Mouse (Mus musculus) neural tube, embryonic 12.5 days (tissue): ENCODE data around the gene Ccdc146. TPM values are rescaled to one million over a fixed set of nuclear protein-coding genes. Genes with fewer than 3 reads are reported as not detected.
A peak's percentile ranks its signal among the peaks of the same experiment; 100 is the strongest.
"Not testable (repeated sequence)": the region's sequence is repeated elsewhere in the genome, so short reads cannot be mapped to it uniquely, and the experiment has no call there.

Experiments
- ATAC-seq: fragments of 200-750 bp; cut with Nextera tagmentation; 2 replicates; pipeline ENCODE4 v1.8.0; 2017; ENCODE audit warnings: low read depth, mild to moderate bottlenecking, moderate TSS enrichment, moderate library complexity; ENCODE audit not compliant: low FRiP score
- H3K27ac ChIP-seq: fragments of 300-500 bp; sonication (generic); 2 replicates; pipeline ENCODE4 v1.5.1; 2016
- H3K27me3 ChIP-seq: fragments of 300-500 bp; sonication (generic); replicated peaks from 2 replicates; pipeline ENCODE4 v1.6.1; 2016; ENCODE audit warnings: mild to moderate bottlenecking
- H3K36me3 ChIP-seq: fragments of 300-500 bp; sonication (generic); 2 replicates; pipeline ENCODE4 v1.6.1; 2016; ENCODE audit warnings: mild to moderate bottlenecking
- H3K4me1 ChIP-seq: fragments of 300-500 bp; sonication (generic); 2 replicates; pipeline ENCODE4 v1.6.1; 2016
- H3K4me2 ChIP-seq: fragments of 300-500 bp; sonication (generic); replicated peaks from 2 replicates; pipeline ENCODE4 v1.6.1; 2016; ENCODE audit warnings: mild to moderate bottlenecking
- H3K4me3 ChIP-seq: fragments of 300-500 bp; sonication (generic); 2 replicates; pipeline ENCODE4 v1.5.1; 2016
- H3K9ac ChIP-seq: fragments of 300-500 bp; sonication (generic); 2 replicates; pipeline ENCODE4 v1.6.1; 2016; ENCODE audit warnings: mild to moderate bottlenecking
- H3K9me3 ChIP-seq: fragments of 300-500 bp; sonication (generic); 2 replicates; pipeline ENCODE4 v1.6.1; 2016; ENCODE audit warnings: mild to moderate bottlenecking
- WGBS: fragments of 180-500 bp; shearing (Covaris S2); methylation state at CpG from one replicate; pipeline ENCODE4 v1.1.7; 2016; 5-methylcytosine and 5-hydroxymethylcytosine counted together
- polyA plus RNA-seq: library from polyadenylated mRNA; unstranded; fragments of >200 nt; fragmentation: Nextera tagmentation; extraction: Ambion mirVana; gene quantifications from 2 replicates; pipeline ENCODE4 v1.2.1, GENCODE M21; 2016

Ccdc146 gene
- polyA plus RNA-seq, 1 experiment from 2014 or later, result 0.30 TPM

DNA sequence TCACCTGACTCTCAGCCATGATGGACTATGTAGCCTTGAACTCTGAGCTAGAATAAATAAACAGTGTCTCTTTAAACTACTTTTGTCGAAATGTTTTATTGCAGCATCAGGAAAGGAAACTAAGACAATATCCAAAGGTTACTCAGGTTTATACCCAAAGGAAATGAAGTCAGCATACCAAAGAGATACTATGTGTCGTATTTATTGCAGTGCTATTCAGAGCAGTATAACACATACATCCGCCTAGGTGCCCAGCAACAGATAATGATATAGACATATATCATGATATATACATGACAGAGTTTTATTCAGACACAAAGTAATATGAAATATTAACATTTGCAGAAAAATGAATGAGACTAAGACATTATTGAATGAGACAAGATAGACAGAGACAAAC is 61.1 kb downstream of the Ccdc146 start:
- no peak overlapping the region for H3K27ac ChIP-seq

DNA sequence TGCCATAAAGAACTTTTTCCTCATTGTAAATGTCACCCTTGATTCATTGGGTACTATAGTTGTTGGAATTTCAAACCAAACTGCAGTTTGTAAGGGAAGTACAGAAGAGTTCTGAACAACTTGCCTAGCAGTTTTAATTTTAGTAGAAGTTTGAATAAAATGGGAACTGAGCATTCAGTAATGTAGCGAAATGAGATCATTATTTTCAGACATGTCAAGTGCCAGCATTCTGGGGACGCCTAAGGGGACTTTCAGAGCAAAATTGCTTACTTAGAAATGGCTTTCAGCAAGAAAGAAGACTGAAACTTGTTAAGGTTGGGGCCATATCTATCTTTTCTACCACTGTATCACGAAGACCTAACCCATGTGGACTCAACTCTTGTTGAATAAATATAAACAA is 65.8 kb downstream of the Ccdc146 start:
- Histone ChIP-seq H3K4me3 (no peak overlapping the region), H3K36me3 (no peaks in the 10 kb centered on the region), H3K9me3 (no peaks in the 10 kb centered on the region), H3K4me2 (no peak overlapping the region), H3K27ac (no peak overlapping the region), H3K4me1 (peaks cover 7% of the 10 kb centered on the region), H3K27me3 (no peaks in the 10 kb centered on the region), H3K9ac (no peak overlapping the region)
- no peak for ATAC-seq
- 80% methylated on average over 3 of the region's 3 CpGs for WGBS

More for the DNA sequence above, 61.1 kb downstream of the Ccdc146 start:
- H3K9me3 ChIP-seq, result no peaks in the 10 kb centered on the region
- 85% methylated on average over 3 of the region's 3 CpGs for WGBS
- no peak overlapping the region for H3K4me2 ChIP-seq
- no peak overlapping the region for H3K4me3 ChIP-seq
- H3K36me3 ChIP-seq, result no peaks in the 10 kb centered on the region
- no peaks in the 10 kb centered on the region for H3K4me1 ChIP-seq
- H3K27me3 ChIP-seq, result no peaks in the 10 kb centered on the region
- ATAC-seq, result no peak
- H3K9ac ChIP-seq, result no peak overlapping the region

DNA sequence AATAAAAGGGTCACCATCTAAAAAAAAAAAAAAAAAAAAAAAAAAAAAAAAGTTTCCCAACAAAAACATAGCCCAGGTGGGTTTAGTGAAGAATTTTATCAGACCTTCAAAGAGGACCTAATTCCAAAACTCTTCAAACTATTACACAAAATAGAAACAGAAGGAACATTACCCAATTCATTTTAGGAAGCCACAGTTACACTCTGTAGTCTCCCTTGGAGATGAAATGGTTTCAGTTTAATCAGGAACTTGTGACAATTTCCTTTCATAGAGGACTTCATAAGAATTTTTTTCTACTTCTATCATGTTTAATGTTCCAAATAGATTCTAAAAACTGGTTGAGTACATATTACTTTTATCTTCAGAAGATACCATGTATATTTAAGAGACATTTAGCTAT is 72.8 kb downstream of the Ccdc146 start:
- H3K4me3 ChIP-seq, result no peak overlapping the region
- no peaks in the 10 kb centered on the region for H3K27me3 ChIP-seq
- no peak for ATAC-seq
- H3K4me1 ChIP-seq, result peaks cover 7% of the 10 kb centered on the region
- no peaks in the 10 kb centered on the region for H3K36me3 ChIP-seq
- no peak overlapping the region for H3K4me2 ChIP-seq
- H3K9me3 ChIP-seq, result no peaks in the 10 kb centered on the region
- no peak overlapping the region for H3K27ac ChIP-seq
- H3K9ac ChIP-seq, result no peak overlapping the region

DNA sequence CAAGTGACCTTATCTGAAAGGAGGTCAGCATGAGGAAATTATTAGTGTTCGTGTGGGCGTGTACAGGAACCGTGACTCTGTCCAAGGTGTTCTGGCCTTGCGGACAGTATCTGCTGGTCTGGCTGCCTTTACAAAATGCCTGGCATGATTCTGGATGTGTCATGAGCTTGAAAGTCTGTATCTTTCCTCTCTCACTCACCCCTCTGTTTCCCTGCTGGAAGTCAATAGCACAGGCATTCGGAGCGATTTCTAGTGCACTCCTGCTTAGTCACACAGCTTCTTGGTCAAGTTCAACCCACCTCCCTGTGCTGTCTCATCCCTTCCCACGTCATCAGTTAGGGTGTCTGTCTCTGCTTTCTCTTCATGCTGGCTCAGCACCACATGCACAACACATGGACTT is 76.1 kb downstream of the Ccdc146 start:
- no peaks in the 10 kb centered on the region for H3K27me3 ChIP-seq
- no peak for ATAC-seq
- no peak overlapping the region for H3K9ac ChIP-seq
- no peak overlapping the region for H3K4me3 ChIP-seq
- H3K9me3 ChIP-seq, result no peaks in the 10 kb centered on the region
- WGBS, result 91% methylated on average over 7 of the region's 7 CpGs
- no peak overlapping the region for H3K4me2 ChIP-seq
- no peaks in the 10 kb centered on the region for H3K36me3 ChIP-seq
- H3K4me1 ChIP-seq, result no peaks in the 10 kb centered on the region
- H3K27ac ChIP-seq, result no peak overlapping the region

DNA sequence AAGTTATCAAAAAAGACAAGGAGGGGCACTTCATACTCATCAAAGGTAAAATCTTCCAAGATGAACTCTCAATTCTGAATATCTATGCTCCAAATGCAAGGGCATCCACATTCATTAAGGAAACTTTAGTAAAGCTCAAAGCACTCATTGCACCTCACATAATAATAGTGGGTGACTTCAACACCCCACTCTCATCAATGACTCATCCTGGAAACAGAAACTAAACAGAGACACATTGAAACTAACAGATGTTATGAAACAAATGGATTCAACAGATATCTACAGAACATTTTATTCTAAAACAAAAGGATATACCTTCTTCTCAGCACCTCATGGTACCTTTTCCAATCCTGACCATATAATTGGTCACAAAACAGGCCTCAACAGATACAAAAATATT is 82.2 kb downstream of the Ccdc146 start:
- H3K4me2 ChIP-seq, H3K9me3 ChIP-seq, H3K27ac ChIP-seq, H3K27me3 ChIP-seq, H3K9ac ChIP-seq, H3K4me3 ChIP-seq, H3K4me1 ChIP-seq, ATAC-seq, H3K36me3 ChIP-seq: not testable (repeated sequence)

DNA sequence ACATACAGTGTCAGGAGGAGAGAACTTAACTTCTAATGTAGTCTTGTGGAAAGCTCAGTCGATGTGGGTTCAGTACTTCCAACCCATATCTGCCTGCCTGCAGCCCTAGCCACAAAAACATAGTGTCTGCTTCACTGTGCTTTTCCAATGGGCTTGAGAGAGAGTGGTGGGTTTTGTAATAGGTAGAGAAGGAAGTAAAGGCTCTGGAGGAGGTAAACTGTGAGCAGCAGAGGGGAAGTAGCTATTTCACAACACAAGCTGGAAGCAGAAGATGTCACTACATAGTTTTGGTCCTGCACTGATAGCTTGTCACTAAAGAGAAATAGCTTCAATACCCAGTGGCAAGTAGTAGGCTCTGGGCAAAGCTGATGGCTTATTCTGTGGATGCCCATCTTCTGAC is 92.4 kb downstream of the Ccdc146 start:
- no peaks in the 10 kb centered on the region for H3K9me3 ChIP-seq
- H3K27me3 ChIP-seq, result no peaks in the 10 kb centered on the region
- no peak for ATAC-seq
- H3K4me1 ChIP-seq, result peaks cover 10% of the 10 kb centered on the region
- no peak overlapping the region for H3K27ac ChIP-seq
- 79% methylated on average over 1 of the region's 1 CpGs for WGBS
- no peaks in the 10 kb centered on the region for H3K36me3 ChIP-seq
- H3K9ac ChIP-seq, result no peak overlapping the region
- H3K4me3 ChIP-seq, result no peak overlapping the region
- H3K4me2 ChIP-seq, result no peak overlapping the region

DNA sequence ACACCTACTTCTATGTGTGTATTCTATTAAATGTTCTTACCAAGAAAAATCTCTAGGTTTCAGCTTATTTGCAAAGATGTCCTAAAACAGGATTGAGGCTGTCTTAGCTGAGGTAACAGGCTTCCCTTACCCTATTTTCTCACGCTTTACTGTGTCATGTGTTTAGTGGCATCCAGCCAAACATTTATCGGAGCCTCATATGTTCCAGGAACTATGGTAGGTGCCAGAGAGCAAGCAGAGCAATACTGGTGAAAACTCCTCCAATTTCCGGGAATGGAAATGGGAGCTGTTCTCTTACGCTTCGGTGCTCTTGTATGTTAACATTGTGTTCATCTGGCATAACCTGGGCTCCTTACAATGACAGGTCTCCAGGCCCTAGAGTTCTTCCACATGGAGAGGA is 92.8 kb downstream of the Ccdc146 start:
- no peak overlapping the region for H3K9ac ChIP-seq
- H3K4me2 ChIP-seq, result no peak overlapping the region
- H3K4me1 ChIP-seq, result peaks cover 10% of the 10 kb centered on the region
- no peak overlapping the region for H3K27ac ChIP-seq
- H3K9me3 ChIP-seq, result no peaks in the 10 kb centered on the region
- H3K36me3 ChIP-seq, result no peaks in the 10 kb centered on the region
- H3K27me3 ChIP-seq, result no peaks in the 10 kb centered on the region
- no peak overlapping the region for H3K4me3 ChIP-seq
- 86% methylated on average over 5 of the region's 5 CpGs for WGBS
- ATAC-seq, result no peak

DNA sequence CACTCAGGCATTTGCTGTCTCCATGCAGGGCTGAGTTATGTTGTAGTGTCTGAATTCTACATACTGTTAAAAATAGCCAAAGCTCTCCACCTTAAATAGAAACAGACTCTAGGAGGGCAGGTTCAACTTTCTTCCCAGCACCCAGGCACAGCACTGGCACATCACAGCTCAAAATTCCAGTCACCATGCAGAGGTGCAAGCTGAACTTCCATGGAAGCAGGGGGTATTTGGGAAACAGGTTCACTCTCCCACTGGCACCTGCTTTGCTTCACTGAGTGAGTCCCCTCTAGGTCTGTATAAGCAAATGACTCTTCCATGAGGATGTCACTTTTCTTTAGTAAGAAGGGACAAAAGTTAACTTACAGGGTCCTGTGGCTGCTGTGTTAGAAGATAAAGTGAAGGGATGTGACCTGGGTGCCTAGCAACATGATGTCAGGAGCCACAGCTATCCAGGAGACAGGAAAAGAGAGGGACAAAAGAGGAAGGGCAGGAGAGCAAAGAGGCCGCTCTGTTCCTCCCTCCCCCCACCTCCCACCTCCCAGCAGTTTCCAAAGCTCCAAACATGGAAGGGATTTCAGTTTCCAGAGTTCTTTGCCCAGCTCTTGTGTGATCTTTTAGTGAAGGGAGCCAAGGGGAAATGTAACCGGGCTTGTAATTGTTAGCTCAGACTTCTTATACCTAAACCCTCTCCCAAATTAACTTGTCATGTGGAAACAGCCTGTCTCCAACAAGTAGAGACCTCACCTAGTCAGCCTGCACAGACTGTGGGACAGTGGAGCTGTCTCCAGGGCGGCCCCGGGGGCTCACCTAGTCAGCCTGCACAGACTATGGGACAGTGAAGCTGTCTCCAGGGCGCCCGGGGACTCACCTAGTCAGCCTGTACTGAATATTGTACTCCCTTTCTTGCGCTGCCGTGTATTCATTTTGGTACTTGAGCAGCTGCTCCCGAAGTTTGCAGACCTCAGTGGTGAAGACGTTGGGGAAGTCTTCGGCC is 94.5 kb downstream of the Ccdc146 start:
- WGBS, result 54% methylated on average over 11 of the region's 11 CpGs
- Histone ChIP-seq H3K36me3 (no peaks in the 10 kb centered on the region), H3K4me1 (peaks cover 10% of the 10 kb centered on the region), H3K27me3 (no peaks in the 10 kb centered on the region), H3K4me3 (no peak overlapping the region), H3K9me3 (no peaks in the 10 kb centered on the region), H3K27ac (no peak overlapping the region), H3K4me2 (no peak overlapping the region), H3K9ac (no peak overlapping the region)
- 0 out of 2 replicates have a peak, but pooled peaks have one; percentile 56 for ATAC-seq

DNA sequence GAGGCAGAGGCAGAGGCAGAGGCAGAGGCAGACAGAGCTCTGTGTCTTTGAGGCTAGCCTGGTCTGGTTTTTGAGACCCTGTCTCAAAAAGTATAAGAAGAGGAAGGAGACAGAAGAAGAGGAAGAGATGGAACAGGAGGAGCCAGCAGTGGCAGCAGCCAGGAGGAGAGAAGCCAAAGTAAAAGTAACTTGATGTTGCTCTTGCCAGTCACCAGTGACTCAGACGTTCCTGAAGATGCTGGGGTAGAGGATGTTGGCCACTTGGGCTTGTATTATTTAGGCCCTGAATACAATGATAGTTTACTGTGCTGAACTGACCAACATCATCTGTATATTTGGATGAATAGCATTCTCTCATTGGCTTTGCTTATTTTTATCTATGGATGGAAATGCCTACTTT is 95.9 kb downstream of the Ccdc146 start:
- H3K4me3 ChIP-seq, result no peak overlapping the region
- H3K36me3 ChIP-seq, result no peaks in the 10 kb centered on the region
- WGBS, result 76% methylated on average over 1 of the region's 1 CpGs
- H3K4me2 ChIP-seq, result no peak overlapping the region
- H3K9ac ChIP-seq, result no peak overlapping the region
- no peak overlapping the region for H3K27ac ChIP-seq
- no peaks in the 10 kb centered on the region for H3K27me3 ChIP-seq
- no peaks in the 10 kb centered on the region for H3K9me3 ChIP-seq
- H3K4me1 ChIP-seq, result peaks cover 10% of the 10 kb centered on the region
- no peak for ATAC-seq

DNA sequence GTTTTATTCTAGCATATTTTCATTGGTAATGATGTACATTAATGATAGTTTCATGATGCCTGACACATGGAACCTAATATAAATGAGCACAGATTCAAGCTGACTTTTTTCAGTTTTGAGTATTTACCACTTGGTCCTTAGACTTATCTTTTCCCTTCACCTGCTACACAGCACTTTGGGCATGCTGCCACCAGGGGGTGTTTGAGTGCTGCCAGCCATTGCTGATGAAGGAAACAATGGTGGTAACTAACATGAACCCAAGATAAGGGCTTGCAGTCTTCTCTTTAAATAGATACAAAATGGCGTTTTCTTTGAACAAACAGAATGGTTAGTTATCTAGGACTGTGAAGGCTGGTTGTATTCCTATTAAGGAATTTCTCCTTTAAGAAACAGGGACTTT is 98.0 kb downstream of the Ccdc146 start:
- 38% methylated on average over 1 of the region's 1 CpGs for WGBS
- H3K9me3 ChIP-seq, result no peaks in the 10 kb centered on the region
- H3K27me3 ChIP-seq, result no peaks in the 10 kb centered on the region
- no peak overlapping the region for H3K27ac ChIP-seq
- ATAC-seq, result peak; percentile 66; the same call in 1 of the 2 replicates
- H3K4me1 ChIP-seq, result peaks cover 10% of the 10 kb centered on the region
- H3K4me2 ChIP-seq, result no peak overlapping the region
- no peak overlapping the region for H3K4me3 ChIP-seq
- no peaks in the 10 kb centered on the region for H3K36me3 ChIP-seq
- H3K9ac ChIP-seq, result no peak overlapping the region

DNA sequence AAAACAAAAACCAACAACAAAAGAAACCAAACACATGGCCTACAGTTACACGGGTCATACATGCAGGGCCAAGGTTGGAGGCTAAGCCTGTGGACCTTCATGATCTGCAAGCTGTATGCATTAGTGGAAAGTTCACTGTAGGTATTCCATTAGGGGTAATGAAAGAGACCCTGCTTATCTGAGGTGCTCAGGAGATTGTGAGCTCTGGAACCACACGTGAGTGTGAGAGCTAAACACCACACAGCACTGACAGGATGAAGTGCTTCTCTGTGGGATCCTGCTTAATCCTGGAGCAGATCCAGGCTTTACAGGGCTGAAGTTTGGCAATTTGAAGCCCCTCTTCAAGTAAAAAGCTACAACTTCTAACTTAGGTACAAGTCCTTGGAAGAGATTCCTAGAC is 104.3 kb downstream of the Ccdc146 start:
- no peak overlapping the region for H3K4me3 ChIP-seq

DNA sequence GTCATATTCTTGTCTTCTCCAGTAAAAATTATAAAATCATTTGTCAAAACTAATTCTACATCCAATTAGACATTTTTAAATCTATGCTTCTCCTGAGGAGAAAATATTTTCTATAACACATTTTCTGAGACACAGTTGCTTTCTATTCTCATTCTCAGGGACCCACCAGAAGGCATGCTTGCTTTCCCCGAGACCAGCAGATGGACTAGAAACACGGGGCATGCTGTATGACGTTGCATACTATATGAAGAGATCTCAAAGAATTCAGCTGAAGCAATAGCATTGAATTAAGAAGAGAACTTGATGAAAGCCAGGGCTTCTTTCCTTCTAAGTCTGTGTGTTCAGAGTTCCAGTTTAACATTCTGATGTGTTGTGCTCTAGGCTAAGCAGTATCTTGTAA is 109.8 kb downstream of the Ccdc146 start:
- no peak overlapping the region for H3K9ac ChIP-seq
- no peak overlapping the region for H3K4me3 ChIP-seq
- no peak for ATAC-seq
- WGBS, result 84% methylated on average over 3 of the region's 3 CpGs
- no peaks in the 10 kb centered on the region for H3K9me3 ChIP-seq
- H3K4me2 ChIP-seq, result no peak overlapping the region
- no peaks in the 10 kb centered on the region for H3K4me1 ChIP-seq
- H3K27me3 ChIP-seq, result no peaks in the 10 kb centered on the region
- no peak overlapping the region for H3K27ac ChIP-seq
- H3K36me3 ChIP-seq, result no peaks in the 10 kb centered on the region

More for the DNA sequence above, 104.3 kb downstream of the Ccdc146 start:
- no peaks in the 10 kb centered on the region for H3K4me1 ChIP-seq
- 80% methylated on average over 2 of the region's 2 CpGs for WGBS
- no peak overlapping the region for H3K27ac ChIP-seq
- no peaks in the 10 kb centered on the region for H3K27me3 ChIP-seq
- no peaks in the 10 kb centered on the region for H3K9me3 ChIP-seq
- no peaks in the 10 kb centered on the region for H3K36me3 ChIP-seq
- no peak overlapping the region for H3K4me2 ChIP-seq
- H3K9ac ChIP-seq, result no peak overlapping the region
- no peak for ATAC-seq

DNA sequence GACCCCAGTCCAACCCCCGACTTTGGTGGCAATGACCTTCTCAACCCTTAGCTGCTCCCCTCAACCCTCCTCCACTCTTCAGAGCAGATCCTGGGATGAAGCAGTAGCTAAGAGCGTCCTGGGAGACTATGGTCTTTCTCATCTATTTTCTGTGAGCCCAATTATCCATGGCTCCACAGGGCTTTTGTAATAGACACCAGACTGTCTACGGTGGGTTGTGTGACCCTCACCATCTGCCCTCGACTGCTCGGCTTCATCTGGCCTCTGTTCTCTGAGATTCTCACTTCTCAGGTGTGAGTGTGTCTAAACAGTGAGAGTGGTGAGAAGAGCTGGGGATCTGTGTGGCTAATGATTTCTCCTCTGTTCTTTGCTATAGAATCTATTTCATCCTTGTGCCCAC is 117.3 kb downstream of the Ccdc146 start:
- no peak overlapping the region for H3K4me3 ChIP-seq
- H3K4me1 ChIP-seq, result no peaks in the 10 kb centered on the region
- H3K27me3 ChIP-seq, result no peaks in the 10 kb centered on the region
- H3K36me3 ChIP-seq, result no peaks in the 10 kb centered on the region
- 71% methylated on average over 5 of the region's 5 CpGs for WGBS
- no peaks in the 10 kb centered on the region for H3K9me3 ChIP-seq
- no peak overlapping the region for H3K9ac ChIP-seq
- no peak overlapping the region for H3K4me2 ChIP-seq
- no peak for ATAC-seq
- no peak overlapping the region for H3K27ac ChIP-seq
